Mouse (Mus musculus) liver, embryonic 12.5 days (tissue): ENCODE data around the gene Psip1. TPM values are rescaled to one million over a fixed set of nuclear protein-coding genes. Genes with fewer than 3 reads are reported as not detected.

ENCODE experiments used
- ATAC-seq: fragments of 200-750 bp; cut with Nextera tagmentation; 2 replicates; pipeline ENCODE4 v1.8.0; 2017; ENCODE audit warnings: moderate number of reproducible peaks, mild to moderate bottlenecking, moderate library complexity
- H3K27ac ChIP-seq: fragments of 300-500 bp; sonication (generic); 2 replicates; pipeline ENCODE4 v1.5.1; 2016; ENCODE audit warnings: mild to moderate bottlenecking
- H3K27me3 ChIP-seq: fragments of 300-500 bp; sonication (generic); replicated peaks from 2 replicates; pipeline ENCODE4 v1.6.1; 2016; ENCODE audit warnings: mild to moderate bottlenecking, moderate library complexity
- H3K36me3 ChIP-seq: fragments of 300-500 bp; sonication (generic); 2 replicates; pipeline ENCODE4 v1.6.1; 2016; ENCODE audit warnings: mild to moderate bottlenecking, moderate library complexity
- H3K4me1 ChIP-seq: fragments of 300-500 bp; sonication (generic); 2 replicates; pipeline ENCODE4 v1.6.1; 2016
- H3K4me2 ChIP-seq: fragments of 300-500 bp; sonication (generic); 2 replicates; pipeline ENCODE4 v1.6.1; 2016; ENCODE audit warnings: mild to moderate bottlenecking, moderate library complexity
- H3K4me3 ChIP-seq: fragments of 300-500 bp; sonication (generic); 2 replicates; pipeline ENCODE4 v1.5.1; 2016; ENCODE audit warnings: mild to moderate bottlenecking, moderate library complexity
- H3K9ac ChIP-seq: fragments of 300-500 bp; sonication (generic); 2 replicates; pipeline ENCODE4 v1.6.1; 2016; ENCODE audit warnings: mild to moderate bottlenecking, moderate library complexity
- H3K9me3 ChIP-seq: fragments of 300-500 bp; sonication (generic); replicated peaks from 2 replicates; pipeline ENCODE4 v1.6.1; 2016; ENCODE audit warnings: mild to moderate bottlenecking, moderate library complexity
- WGBS: fragments of 180-500 bp; shearing (Covaris S2); methylation state at CpG from one replicate; pipeline ENCODE4 v1.1.7; 2016; ENCODE audit not compliant: insufficient replicate concordance; 5-methylcytosine and 5-hydroxymethylcytosine counted together
- polyA plus RNA-seq: library from polyadenylated mRNA; unstranded; fragments of >200 nt; fragmentation: Nextera tagmentation; extraction: Ambion mirVana; gene quantifications from 2 replicates; pipeline ENCODE4 v1.2.1, GENCODE M21; 2016

Gene Psip1
- polyA plus RNA-seq, 1 experiment from 2014 or later, result 92.0 TPM

DNA sequence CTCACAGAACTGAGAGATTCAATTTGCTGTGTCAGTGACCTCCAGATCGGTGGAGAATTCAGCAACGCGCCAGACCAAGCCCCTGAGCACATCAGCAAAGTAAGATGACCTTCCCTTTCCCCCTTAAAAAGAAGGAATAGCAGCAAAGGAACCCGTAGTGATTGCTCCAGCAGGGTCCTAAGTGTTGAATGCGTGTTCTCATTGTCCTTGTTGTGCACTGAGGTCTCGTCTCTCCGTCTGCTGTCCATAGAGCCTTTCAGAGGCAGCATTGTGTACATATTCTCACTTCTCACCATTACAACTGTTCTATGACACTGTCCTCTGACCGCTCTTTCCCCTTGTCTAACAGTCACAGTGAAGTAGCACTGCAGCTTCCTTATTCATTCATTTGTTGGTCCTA is 49.9 kb downstream of the Psip1 start:
- H3K27ac ChIP-seq, result no peak overlapping the region
- WGBS, result 86% methylated on average over 8 of the region's 8 CpGs
- no peak overlapping the region for H3K4me3 ChIP-seq
- no peaks in the 10 kb centered on the region for H3K9me3 ChIP-seq
- H3K36me3 ChIP-seq, result peaks cover 94% of the 10 kb centered on the region
- peaks cover 7% of the 10 kb centered on the region for H3K4me1 ChIP-seq
- no peak overlapping the region for H3K4me2 ChIP-seq
- no peak for ATAC-seq
- no peaks in the 10 kb centered on the region for H3K27me3 ChIP-seq
- H3K9ac ChIP-seq, result no peak overlapping the region

DNA sequence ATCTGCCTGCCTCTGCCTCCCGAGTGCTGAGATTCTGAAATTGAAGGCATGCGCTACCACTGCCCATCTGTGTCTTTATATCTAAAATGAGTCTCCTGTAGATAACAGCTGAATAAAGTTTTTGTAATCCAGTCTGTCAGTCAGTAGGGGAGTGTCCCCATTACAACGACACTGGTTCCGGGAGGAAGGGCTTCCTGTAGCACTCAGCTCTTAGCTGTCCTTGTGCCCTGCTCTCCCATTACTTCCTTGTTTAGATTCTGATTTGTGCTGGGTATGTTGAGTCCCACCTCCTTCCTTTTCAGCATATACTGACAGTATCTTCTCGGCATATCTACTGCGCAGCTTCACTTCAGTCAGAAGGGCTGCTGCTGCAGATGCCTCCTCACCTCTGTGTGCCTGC is 53.4 kb downstream of the Psip1 start:
- no peak overlapping the region for H3K4me3 ChIP-seq
- H3K9ac ChIP-seq, result no peak overlapping the region
- no peaks in the 10 kb centered on the region for H3K4me1 ChIP-seq
- peaks cover 89% of the 10 kb centered on the region for H3K36me3 ChIP-seq
- 79% methylated on average over 6 of the region's 6 CpGs for WGBS
- no peak for ATAC-seq
- no peaks in the 10 kb centered on the region for H3K27me3 ChIP-seq
- H3K4me2 ChIP-seq, result no peak overlapping the region
- H3K9me3 ChIP-seq, result no peaks in the 10 kb centered on the region
- no peak overlapping the region for H3K27ac ChIP-seq

DNA sequence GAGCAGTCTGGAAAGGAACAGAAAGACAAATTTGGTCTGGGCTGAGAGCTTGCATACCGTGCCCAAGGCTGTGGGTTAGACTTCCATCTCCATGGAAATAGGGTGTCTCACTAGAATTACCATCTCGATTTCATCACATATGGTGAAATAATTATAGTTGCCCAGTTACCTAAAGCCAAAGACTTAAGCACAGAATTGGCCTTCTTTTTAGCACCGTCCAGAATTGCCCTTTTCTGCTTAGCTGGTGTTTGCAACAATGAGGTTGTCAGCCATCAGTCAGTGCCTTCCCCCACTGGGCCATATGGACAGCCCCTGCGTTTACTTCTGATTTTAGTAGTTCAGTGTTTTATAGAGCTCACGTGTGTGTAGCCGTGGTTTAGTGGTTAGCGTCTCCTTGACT is 54.3 kb downstream of the Psip1 start:
- Histone ChIP-seq H3K4me3 (no peak overlapping the region), H3K4me2 (no peak overlapping the region), H3K9ac (no peak overlapping the region), H3K36me3 (peaks cover 91% of the 10 kb centered on the region), H3K27ac (no peak overlapping the region), H3K4me1 (no peaks in the 10 kb centered on the region), H3K27me3 (no peaks in the 10 kb centered on the region), H3K9me3 (no peaks in the 10 kb centered on the region)
- ATAC-seq, result no peak
- 86% methylated on average over 7 of the region's 7 CpGs for WGBS

- H3K9ac ChIP-seq, result no peak overlapping the region
These were observed 57.4 kb downstream of the Psip1 start for GRCm38 (mm10) chr4:83428845-83429244.

DNA sequence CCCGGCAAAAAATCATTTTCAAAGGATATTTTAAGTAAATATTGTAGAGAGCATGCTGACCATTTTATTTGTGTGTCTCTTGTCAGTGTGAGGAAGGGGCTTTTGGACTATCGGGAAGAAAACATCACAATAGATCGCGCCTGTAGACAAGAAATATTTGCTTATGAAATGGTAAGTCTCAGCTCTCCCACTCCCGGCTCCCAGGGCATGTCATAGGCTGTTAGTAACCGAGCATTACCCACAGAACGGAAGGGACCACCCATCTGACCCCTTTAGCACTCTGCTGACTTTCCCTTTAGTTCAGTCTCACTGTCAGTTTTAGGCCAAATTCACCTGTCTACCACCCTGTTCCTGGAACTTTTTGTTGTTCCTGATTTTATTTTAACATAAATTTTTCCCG is 58.6 kb downstream of the Psip1 start:
- no peak overlapping the region for H3K4me3 ChIP-seq
- WGBS, result 89% methylated on average over 8 of the region's 8 CpGs
- no peak overlapping the region for H3K4me2 ChIP-seq
- no peaks in the 10 kb centered on the region for H3K27me3 ChIP-seq
- no peak overlapping the region for H3K27ac ChIP-seq
- no peaks in the 10 kb centered on the region for H3K4me1 ChIP-seq
- no peak for ATAC-seq
- no peak overlapping the region for H3K9ac ChIP-seq
- H3K36me3 ChIP-seq, result peaks cover 88% of the 10 kb centered on the region
- no peaks in the 10 kb centered on the region for H3K9me3 ChIP-seq

More at GRCm38 (mm10) chr4:83428845-83429244, 57.4 kb downstream of the Psip1 start:
- Histone ChIP-seq H3K9me3 (no peaks in the 10 kb centered on the region), H3K27me3 (no peaks in the 10 kb centered on the region), H3K27ac (no peak overlapping the region), H3K4me2 (no peak overlapping the region), H3K4me1 (no peaks in the 10 kb centered on the region), H3K4me3 (no peak overlapping the region), H3K36me3 (peaks cover 87% of the 10 kb centered on the region)
- ATAC-seq, result no peak
- 83% methylated on average over 4 of the region's 4 CpGs for WGBS

DNA sequence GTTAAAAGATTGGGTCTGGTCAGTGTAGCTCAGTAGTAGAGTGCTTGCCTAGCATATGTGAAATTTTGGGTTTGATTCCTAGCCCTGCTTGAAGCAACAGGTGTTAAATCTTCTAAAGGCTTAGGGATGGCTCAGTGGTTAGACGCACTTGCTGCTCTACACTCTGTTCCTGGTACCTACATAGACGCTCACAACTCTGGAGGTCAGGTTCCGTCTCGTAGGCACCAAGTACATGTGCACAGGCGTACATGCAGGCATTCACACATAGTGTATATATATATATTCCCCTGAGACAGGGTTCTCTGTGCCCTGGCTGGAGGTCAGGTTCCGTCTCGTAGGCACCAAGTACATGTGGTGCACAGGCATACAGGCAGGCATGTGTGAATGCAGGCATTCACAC is 59.1 kb downstream of the Psip1 start:
- no peak for ATAC-seq
- no peaks in the 10 kb centered on the region for H3K9me3 ChIP-seq
- H3K4me2 ChIP-seq, result no peak overlapping the region
- WGBS, result 86% methylated on average over 7 of the region's 7 CpGs
- H3K4me1 ChIP-seq, result no peaks in the 10 kb centered on the region
- H3K9ac ChIP-seq, result no peak overlapping the region
- H3K36me3 ChIP-seq, result peaks cover 84% of the 10 kb centered on the region
- H3K27me3 ChIP-seq, result no peaks in the 10 kb centered on the region
- no peak overlapping the region for H3K27ac ChIP-seq
- H3K4me3 ChIP-seq, result no peak overlapping the region

DNA sequence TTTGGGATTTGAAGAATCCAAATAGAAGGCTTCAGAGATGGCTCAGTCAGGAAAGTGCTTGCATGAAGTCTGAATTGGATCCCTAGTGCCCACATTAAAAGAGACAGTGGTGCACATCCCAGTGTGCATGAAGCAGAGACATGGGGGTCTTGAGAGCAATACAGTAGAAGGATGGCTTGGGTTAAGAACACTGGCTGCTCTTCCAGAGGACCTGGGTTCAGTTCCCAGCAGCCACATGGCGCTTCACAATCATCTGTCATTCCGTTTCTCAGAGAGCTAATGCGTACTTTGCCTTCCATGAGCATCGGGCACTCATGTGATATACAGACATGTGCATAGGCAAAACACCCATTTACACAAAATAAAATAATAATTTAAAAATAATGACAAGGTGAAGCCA is 61.1 kb downstream of the Psip1 start:
- H3K27me3 ChIP-seq, result no peaks in the 10 kb centered on the region
- 0 out of 2 replicates have a peak, but pooled peaks cover 7% of the 10 kb centered on the region for H3K4me1 ChIP-seq
- no peak overlapping the region for H3K9ac ChIP-seq
- 80% methylated on average over 4 of the region's 4 CpGs for WGBS
- no peak overlapping the region for H3K27ac ChIP-seq
- no peak for ATAC-seq
- H3K9me3 ChIP-seq, result no peaks in the 10 kb centered on the region
- no peak overlapping the region for H3K4me3 ChIP-seq
- H3K4me2 ChIP-seq, result no peak overlapping the region
- peaks cover 77% of the 10 kb centered on the region for H3K36me3 ChIP-seq

- 82% methylated on average over 6 of the region's 6 CpGs for WGBS
- Histone ChIP-seq H3K9ac (no peak overlapping the region), H3K4me1 (peaks cover 14% of the 10 kb centered on the region), H3K27me3 (no peaks in the 10 kb centered on the region), H3K27ac (no peak overlapping the region), H3K4me3 (no peak overlapping the region), H3K9me3 (no peaks in the 10 kb centered on the region), H3K4me2 (no peak overlapping the region), H3K36me3 (peaks cover 69% of the 10 kb centered on the region)
- ATAC-seq, result no peak
These were observed 62.6 kb downstream of the Psip1 start for GRCm38 (mm10) chr4:83423641-83424040.

DNA sequence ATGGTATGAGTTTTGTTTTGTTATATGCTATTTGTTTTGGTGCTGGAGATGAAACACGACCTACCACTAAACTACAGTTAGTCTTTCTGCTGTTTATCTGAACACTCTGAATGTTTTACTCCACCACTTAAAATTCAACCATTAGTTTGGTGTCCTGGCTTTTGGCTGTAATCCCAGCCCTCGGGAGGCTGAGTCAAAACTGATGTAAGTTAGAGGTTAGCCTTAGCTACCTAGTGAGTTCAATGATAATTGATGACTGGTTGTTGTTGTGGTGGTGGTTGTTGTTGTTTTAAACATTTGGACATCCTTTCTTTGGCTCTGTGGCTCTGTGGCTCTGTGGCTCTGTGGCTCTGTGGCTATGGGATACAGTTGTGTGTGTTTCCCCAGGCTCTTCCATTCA is 67.5 kb downstream of the Psip1 start:
- no peaks in the 10 kb centered on the region for H3K27me3 ChIP-seq
- peaks cover 23% of the 10 kb centered on the region for H3K4me1 ChIP-seq
- peaks cover 26% of the 10 kb centered on the region for H3K36me3 ChIP-seq
- peak overlapping the region; percentile 72 for H3K4me2 ChIP-seq
- WGBS, result 64% methylated on average over 2 of the region's 2 CpGs
- no peaks in the 10 kb centered on the region for H3K9me3 ChIP-seq
- peak overlapping the region; percentile 90 for H3K9ac ChIP-seq
- no peak overlapping the region for H3K27ac ChIP-seq
- peak overlapping the region; percentile 92 for H3K4me3 ChIP-seq
- no peak for ATAC-seq

DNA sequence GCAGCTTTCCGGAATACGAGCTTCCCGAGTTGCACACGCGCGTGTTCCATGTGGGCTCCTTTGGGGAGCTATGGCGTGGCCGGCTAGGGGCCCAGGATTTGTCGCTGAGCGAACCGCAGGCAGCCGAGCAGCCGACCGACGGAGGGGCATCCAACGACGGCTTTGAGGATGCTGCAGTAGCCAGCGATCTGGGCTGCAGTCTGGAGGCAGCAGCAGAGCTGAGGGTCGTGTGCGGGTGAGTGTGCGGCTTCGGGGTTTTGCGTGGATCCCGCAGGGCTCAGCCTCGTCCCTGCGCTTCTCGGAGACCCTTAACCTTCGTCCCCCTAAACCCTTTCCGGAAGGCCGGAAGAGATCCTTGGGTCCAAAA is 68.5 kb downstream of the Psip1 start:
- under 1% methylated on average over 30 of the region's 30 CpGs for WGBS
- ATAC-seq, result peak; percentile 65
- H3K9ac ChIP-seq, result peak overlapping the region; percentile 90
- no peaks in the 10 kb centered on the region for H3K27me3 ChIP-seq
- peak overlapping the region; percentile 72 for H3K4me2 ChIP-seq
- peak overlapping the region; percentile 46; the same call in 1 of the 2 replicates for H3K27ac ChIP-seq
- peaks cover 16% of the 10 kb centered on the region for H3K36me3 ChIP-seq
- no peaks in the 10 kb centered on the region for H3K9me3 ChIP-seq
- H3K4me1 ChIP-seq, result peaks cover 23% of the 10 kb centered on the region
- H3K4me3 ChIP-seq, result peak overlapping the region; percentile 92

DNA sequence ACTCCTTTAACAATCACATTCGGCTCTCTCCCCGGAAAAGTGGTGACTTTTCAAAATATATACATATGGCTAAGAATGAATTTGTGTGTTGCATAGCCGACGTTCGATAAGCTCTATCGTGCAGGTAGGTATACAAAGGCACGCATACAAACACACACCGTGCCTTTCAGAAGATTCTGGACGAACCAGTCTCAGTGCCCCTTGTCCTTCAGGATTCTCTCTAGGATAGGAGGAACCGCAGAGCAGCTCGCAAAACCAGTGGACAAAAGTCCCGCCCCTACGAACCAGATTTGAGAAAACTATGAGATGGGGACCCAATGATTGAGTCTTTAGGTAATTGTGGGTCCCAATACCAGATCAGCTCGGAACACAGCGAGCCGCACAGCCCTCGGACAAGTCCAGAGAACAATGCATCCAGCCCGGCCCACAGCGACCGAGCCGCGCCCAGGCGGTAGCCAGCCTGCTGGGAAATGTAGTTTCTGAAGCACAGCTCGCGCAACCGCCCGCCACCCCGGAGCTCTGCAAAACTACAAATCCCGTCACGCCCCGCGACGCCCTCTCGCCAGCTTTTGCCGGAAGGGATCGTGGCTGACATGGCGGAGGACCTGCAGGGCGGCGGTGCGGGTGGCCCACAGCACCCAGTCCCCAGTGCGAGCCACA is 69.0 kb downstream of the Psip1 start, which contains the start of gene Snapc3:
TSS of gene Snapc3 (plus strand) at position 565 of the 660 bp plus-strand sequence.
- H3K4me1 ChIP-seq, result peaks cover 24% of the 10 kb centered on the region
- H3K9me3 ChIP-seq, result no peaks in the 10 kb centered on the region
- peak within 1 kb of the TSS; percentile 92 for H3K4me3 ChIP-seq
- WGBS, result under 1% methylated on average over 41 of the region's 41 CpGs
- peak; percentile 99 for ATAC-seq
- H3K27ac ChIP-seq, result peak within 1 kb of the TSS; percentile 46; the same call in 1 of the 2 replicates
- peak within 1 kb of the TSS; percentile 72 for H3K4me2 ChIP-seq
- peak within 1 kb of the TSS; percentile 90 for H3K9ac ChIP-seq
- H3K27me3 ChIP-seq, result no peaks in the 10 kb centered on the region
- H3K36me3 ChIP-seq, result peaks cover 13% of the 10 kb centered on the region; the same call in 1 of the 2 replicates

- no peak overlapping the region for H3K27ac ChIP-seq
- no peak overlapping the region for H3K4me3 ChIP-seq
- 0 out of 2 replicates have a peak, but pooled peaks cover 2% of the 10 kb centered on the region for H3K36me3 ChIP-seq
- WGBS, result 76% methylated on average over 5 of the region's 5 CpGs
- no peak overlapping the region for H3K4me2 ChIP-seq
- H3K9ac ChIP-seq, result no peak overlapping the region
- no peaks in the 10 kb centered on the region for H3K9me3 ChIP-seq
- peaks cover 22% of the 10 kb centered on the region for H3K4me1 ChIP-seq
- no peak for ATAC-seq
- H3K27me3 ChIP-seq, result no peaks in the 10 kb centered on the region
These were observed 71.9 kb downstream of the Psip1 start for GRCm38 (mm10) chr4:83414241-83414824.
